Mouse (Mus musculus) liver, embryonic 11.5 days (tissue): Measurements from ENCODE around the gene Cblc. TPM values are rescaled to one million over a fixed set of nuclear protein-coding genes. Genes with fewer than 3 reads are reported as not detected.

Experiments
- ATAC-seq: fragments of 200-750 bp; cut with Nextera tagmentation; replicated peaks from 2 replicates; pipeline ENCODE4 v1.8.0; 2017; ENCODE audit warnings: moderate number of reproducible peaks, mild to moderate bottlenecking, moderate TSS enrichment, moderate library complexity; ENCODE audit not compliant: low FRiP score
- DNase-seq: peaks from one replicate; pipeline ENCODE4 v3.0.0-alpha.2; 2017; ENCODE audit warnings: low spot score
- H3K27ac ChIP-seq: fragments of 300-500 bp; sonication (generic); 2 replicates; pipeline ENCODE4 v1.5.1; 2014; ENCODE audit warnings: mild to moderate bottlenecking, low read depth, low read length, control low read depth
- H3K27me3 ChIP-seq: fragments of 300-500 bp; sonication (generic); replicated peaks from 2 replicates; pipeline ENCODE4 v1.6.1; 2014; ENCODE audit warnings: low read length, mixed read lengths; ENCODE audit not compliant: control insufficient read depth, insufficient read depth
- H3K36me3 ChIP-seq: fragments of 300-500 bp; sonication (generic); 2 replicates; pipeline ENCODE4 v1.6.1; 2014; ENCODE audit warnings: mild to moderate bottlenecking, low read length, moderate library complexity, mixed read lengths; ENCODE audit not compliant: control insufficient read depth, insufficient read depth
- H3K4me1 ChIP-seq: fragments of 300-500 bp; sonication (generic); replicated peaks from 2 replicates; pipeline ENCODE4 v1.6.1; 2014; ENCODE audit warnings: low read length, mixed read lengths; ENCODE audit not compliant: control insufficient read depth, insufficient read depth
- H3K4me2 ChIP-seq: fragments of 300-500 bp; sonication (generic); 2 replicates; pipeline ENCODE4 v1.6.1; 2014; ENCODE audit warnings: mild to moderate bottlenecking, control low read depth, moderate library complexity
- H3K4me3 ChIP-seq: fragments of 300-500 bp; sonication (generic); 2 replicates; pipeline ENCODE4 v1.5.1; 2014; ENCODE audit warnings: low read depth, low read length, control low read depth
- H3K9ac ChIP-seq: fragments of 300-500 bp; sonication (generic); 2 replicates; pipeline ENCODE4 v1.6.1; 2014; ENCODE audit warnings: low read depth, low read length, control low read depth
- H3K9me3 ChIP-seq: fragments of 300-500 bp; sonication (generic); 2 replicates; pipeline ENCODE4 v1.6.1; 2016; ENCODE audit warnings: low read length, inconsistent platforms, mixed read lengths; ENCODE audit not compliant: control insufficient read depth
- WGBS: fragments of 180-500 bp; shearing (Covaris S2); extraction: QIAGEN DNeasy Blood & Tissue Kit; methylation state at CpG from one replicate; pipeline ENCODE4 v1.1.7; 2014; 5-methylcytosine and 5-hydroxymethylcytosine counted together
- polyA plus RNA-seq: library from polyadenylated mRNA; unstranded; fragments of >200 nt; fragmentation: Nextera tagmentation; extraction: Ambion mirVana; gene quantifications from 2 replicates; pipeline ENCODE4 v1.2.1, GENCODE M21; 2014

Cblc gene
- polyA plus RNA-seq, 1 experiment from 2014 or later, result 1.4 TPM

DNA sequence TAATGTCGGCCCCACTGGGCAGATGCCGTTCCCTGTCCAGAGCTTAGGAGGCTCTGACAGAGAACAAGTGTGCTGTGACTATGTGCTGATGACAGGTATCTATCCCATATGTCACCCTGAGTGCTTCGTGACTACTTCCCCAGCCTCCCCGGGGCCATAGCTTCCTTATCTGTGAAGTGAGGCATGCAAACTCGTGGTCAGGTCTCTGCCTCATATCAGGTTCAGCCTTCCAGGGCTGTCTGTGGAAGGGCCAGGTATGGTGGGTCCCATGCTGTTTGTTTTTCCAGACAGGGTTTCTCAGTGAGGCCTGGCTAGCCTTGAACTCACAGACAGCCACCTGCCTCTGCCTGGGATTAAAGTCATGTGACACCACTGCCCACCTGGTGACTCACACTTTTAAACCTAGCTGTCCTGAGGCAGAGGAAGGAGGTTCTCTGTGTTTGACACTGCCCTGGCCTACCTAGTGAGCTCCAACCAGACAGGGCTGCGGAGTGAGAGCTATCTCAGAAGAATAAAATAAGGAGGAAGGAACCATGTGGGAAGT is 17.0 kb upstream of the Cblc start:
- Histone ChIP-seq H3K9me3 (no peaks in the 10 kb centered on the region), H3K4me2 (no peak overlapping the region), H3K4me3 (no peak overlapping the region), H3K36me3 (no peaks in the 10 kb centered on the region), H3K9ac (no peak overlapping the region), H3K27me3 (peaks cover 21% of the 10 kb centered on the region), H3K4me1 (peaks cover 18% of the 10 kb centered on the region), H3K27ac (no peak overlapping the region)
- 52% methylated on average over 6 of the region's 6 CpGs for whole genome bisulfite sequencing
- ATAC-seq (no peak), DNase-seq (no peak)

DNA sequence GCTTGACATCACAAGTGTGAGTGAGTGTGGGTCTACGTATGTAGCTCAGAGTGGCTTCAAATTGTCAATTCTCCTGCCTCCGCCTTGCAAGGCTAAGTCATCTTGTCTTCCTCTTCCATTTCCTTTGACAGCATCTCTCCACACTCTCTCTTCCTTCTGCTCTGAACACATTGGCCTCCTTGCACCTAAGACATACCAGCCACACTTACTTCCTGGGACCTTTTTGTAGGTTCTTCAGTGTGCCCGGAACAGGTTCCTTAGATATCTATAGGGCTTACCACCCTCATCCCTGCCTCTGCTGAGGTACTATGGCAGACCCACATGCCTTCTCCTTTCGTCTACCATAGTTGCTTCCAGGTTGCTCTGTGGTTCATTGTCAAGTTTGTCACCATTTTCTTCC is 16.6 kb upstream of the Cblc start:
- WGBS, result 72% methylated on average over 4 of the region's 4 CpGs
- Histone ChIP-seq H3K27ac (no peak overlapping the region), H3K9ac (no peak overlapping the region), H3K4me1 (peaks cover 18% of the 10 kb centered on the region), H3K36me3 (no peaks in the 10 kb centered on the region), H3K4me3 (no peak overlapping the region), H3K4me2 (no peak overlapping the region), H3K9me3 (no peaks in the 10 kb centered on the region), H3K27me3 (peaks cover 21% of the 10 kb centered on the region)
- DNase-seq (no peak), ATAC-seq (no peak)

DNA sequence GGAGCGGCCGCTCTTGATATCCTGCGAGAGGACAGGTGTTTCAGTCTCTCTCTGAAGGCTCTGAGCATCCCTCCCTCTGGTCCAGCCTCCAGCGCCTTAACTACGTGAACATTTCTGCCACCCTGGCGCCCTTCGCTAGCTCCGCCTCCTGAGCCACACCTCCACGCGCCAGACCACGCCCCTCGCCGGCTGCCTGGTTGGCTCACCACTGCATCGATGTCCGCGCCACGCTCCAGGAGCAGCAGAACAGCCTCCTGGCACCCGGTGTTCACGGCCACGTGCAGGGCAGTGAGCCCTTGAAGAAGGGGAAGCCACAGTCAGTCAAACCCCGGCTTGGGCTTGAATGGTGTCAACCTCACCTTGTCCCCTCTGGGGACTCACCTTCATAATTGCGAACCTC is 14.5 kb upstream of the Cblc start:
- Histone ChIP-seq H3K9ac (no peak overlapping the region), H3K27ac (no peak overlapping the region), H3K27me3 (peaks cover 21% of the 10 kb centered on the region), H3K4me1 (peaks cover 14% of the 10 kb centered on the region), H3K9me3 (no peaks in the 10 kb centered on the region), H3K4me2 (peak overlapping the region; percentile 51), H3K4me3 (0 out of 2 replicates have a peak overlapping the region, but pooled peaks have one; percentile 14), H3K36me3 (no peaks in the 10 kb centered on the region)
- DNase-seq, result peak; percentile 66
- WGBS, result 7% methylated on average over 22 of the region's 22 CpGs
- ATAC-seq, result peak; percentile 53

DNA sequence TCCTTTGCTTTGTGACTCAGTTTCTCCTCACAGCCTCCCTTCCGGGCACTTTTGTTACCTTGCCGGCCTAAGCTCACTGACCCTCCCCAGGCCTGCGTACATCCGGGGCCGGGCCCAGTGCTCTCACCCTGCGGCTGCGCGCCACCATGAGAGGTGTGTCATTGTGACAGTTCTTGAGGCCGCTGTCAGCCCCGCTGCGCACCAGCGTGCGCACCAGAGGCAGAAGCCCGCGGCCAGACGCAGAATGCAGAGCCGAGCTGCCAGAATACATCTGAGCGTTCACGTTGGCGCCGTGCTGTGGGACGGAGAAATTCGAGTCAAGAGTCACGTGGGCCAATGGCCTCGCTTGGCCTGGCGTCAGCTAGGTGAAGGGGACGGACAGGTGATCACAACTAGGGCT is 12.8 kb upstream of the Cblc start:
- DNase-seq (no peak), ATAC-seq (peak; percentile 62)
- WGBS, result 7% methylated on average over 27 of the region's 27 CpGs
- Histone ChIP-seq H3K4me2 (peak overlapping the region; percentile 49), H3K27me3 (peaks cover 21% of the 10 kb centered on the region), H3K27ac (no peak overlapping the region), H3K4me3 (peak overlapping the region; percentile 27), H3K9ac (no peak overlapping the region), H3K4me1 (peaks cover 8% of the 10 kb centered on the region; the same call in 1 of the 2 replicates), H3K9me3 (no peaks in the 10 kb centered on the region), H3K36me3 (no peaks in the 10 kb centered on the region)

DNA sequence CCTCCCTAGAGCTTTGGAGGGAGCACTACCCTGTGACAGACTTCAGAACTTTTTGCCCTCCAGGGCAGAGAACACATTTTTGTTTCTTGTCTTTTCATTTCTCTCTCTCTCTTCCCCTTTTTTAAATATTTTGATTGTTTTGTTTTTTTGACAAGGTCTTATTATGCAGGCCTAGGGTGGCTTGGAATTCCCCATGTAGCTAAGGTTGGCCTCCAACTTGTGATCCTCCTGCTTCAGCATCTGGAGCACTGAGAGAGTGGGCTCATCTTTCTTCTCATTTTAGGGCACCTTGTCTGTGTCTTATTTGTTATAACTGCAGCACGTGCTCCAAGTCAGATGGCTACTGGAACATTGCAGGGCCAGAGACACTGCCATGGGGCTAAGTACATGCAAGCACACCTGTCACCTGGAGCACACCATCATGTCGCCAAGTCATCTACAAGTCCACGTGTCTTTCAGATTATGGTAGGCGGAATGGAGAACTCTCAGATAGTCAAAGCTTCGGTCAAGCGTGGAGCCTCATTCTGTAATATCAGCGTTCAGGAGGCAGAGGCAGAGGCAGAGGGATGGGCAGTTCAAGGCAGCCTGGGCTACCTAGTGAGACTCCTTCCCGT is 9.9 kb upstream of the Cblc start:
- 83% methylated on average over 8 of the region's 8 CpGs for WGBS
- H3K27ac ChIP-seq, result no peak overlapping the region
- peaks cover 13% of the 10 kb centered on the region for H3K27me3 ChIP-seq
- no peak for ATAC-seq
- peaks cover 8% of the 10 kb centered on the region; the same call in 1 of the 2 replicates for H3K4me1 ChIP-seq
- no peak for DNase-seq
- no peak overlapping the region for H3K4me2 ChIP-seq
- no peaks in the 10 kb centered on the region for H3K36me3 ChIP-seq
- no peaks in the 10 kb centered on the region for H3K9me3 ChIP-seq
- H3K9ac ChIP-seq, result no peak overlapping the region
- H3K4me3 ChIP-seq, result no peak overlapping the region

DNA sequence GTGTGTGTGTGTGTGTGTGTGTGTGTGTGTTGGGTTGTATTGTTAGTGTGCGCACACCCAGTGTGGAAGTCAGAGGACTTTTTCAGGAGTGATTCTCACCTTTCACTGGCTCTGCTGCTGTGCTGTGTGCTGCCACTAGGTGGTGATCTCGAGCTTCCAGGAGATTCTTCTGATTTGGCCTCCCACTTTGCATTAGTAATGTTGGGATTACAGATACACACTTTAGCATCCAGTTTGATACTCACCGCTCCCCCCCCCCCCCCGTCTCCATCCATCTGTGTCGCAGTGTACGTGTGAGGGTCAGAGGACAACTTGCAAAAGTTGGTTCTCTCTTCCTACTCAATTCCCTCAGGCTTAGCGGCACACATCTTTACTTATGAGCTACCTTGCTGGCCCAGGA is 6.4 kb upstream of the Cblc start:
- Histone ChIP-seq H3K4me3 (no peak overlapping the region), H3K27me3 (no peaks in the 10 kb centered on the region), H3K9me3 (no peaks in the 10 kb centered on the region), H3K4me1 (no peaks in the 10 kb centered on the region), H3K4me2 (no peak overlapping the region), H3K27ac (no peak overlapping the region), H3K36me3 (no peaks in the 10 kb centered on the region), H3K9ac (no peak overlapping the region)
- no peak for DNase-seq
- WGBS, result 21% methylated on average over 7 of the region's 7 CpGs
- ATAC-seq, result no peak

DNA sequence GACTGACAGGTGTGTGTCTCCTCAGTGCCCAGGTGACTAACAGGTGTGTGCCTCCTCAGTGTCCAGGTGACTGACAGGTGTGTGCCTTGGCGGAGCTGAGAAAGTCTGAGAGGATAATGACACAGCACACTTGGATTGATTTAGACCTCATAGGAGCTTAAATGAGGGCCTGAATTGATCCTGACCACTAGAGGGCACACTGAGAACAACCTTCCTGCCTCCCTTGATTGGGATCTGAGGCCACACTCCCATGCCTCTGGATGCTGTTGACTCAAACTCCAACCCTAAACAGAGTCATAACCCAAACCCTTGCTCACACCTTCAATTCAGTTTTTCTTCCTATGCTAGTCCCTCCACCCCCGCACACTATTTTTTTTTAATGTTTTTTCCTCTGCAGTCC is 4.2 kb upstream of the Cblc start:
- H3K4me3 ChIP-seq, result no peak overlapping the region
- H3K9me3 ChIP-seq, result no peaks in the 10 kb centered on the region
- no peak overlapping the region for H3K9ac ChIP-seq
- H3K27ac ChIP-seq, result no peak overlapping the region
- no peaks in the 10 kb centered on the region for H3K4me1 ChIP-seq
- H3K4me2 ChIP-seq, result no peak overlapping the region
- peaks cover 15% of the 10 kb centered on the region for H3K27me3 ChIP-seq
- no peak for DNase-seq
- 12% methylated on average over 2 of the region's 2 CpGs for WGBS
- no peaks in the 10 kb centered on the region for H3K36me3 ChIP-seq
- no peak for ATAC-seq

DNA sequence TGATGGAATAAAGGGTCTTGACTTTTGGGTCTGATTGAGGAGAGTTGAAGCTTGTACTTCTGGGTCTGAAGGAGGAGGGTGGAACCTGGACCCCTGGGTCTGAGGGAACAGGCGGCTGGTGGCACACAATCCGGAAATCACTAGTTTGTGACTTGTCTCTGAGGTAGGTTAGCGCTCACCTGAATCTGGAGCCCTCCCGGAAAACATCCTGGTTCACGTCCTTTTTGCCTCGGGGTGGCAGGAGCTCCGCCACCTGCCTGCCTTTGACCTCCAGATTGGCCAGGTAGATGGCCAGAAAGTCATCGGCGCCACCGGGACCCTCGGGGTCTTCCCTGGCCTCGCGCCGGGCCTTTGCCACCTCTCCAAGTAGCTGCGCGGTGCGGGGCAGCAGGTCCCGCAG is 355 bp downstream of the Cblc start:
- Histone ChIP-seq H3K9me3 (no peaks in the 10 kb centered on the region), H3K4me2 (peak overlapping the region; percentile 60), H3K36me3 (no peaks in the 10 kb centered on the region), H3K4me3 (peak overlapping the region; percentile 33), H3K27ac (no peak overlapping the region), H3K4me1 (no peaks in the 10 kb centered on the region), H3K9ac (peak overlapping the region; percentile 20; the same call in 1 of the 2 replicates), H3K27me3 (peaks cover 20% of the 10 kb centered on the region)
- WGBS, result 15% methylated on average over 18 of the region's 18 CpGs
- ATAC-seq, result no peak
- DNase-seq, result no peak

DNA sequence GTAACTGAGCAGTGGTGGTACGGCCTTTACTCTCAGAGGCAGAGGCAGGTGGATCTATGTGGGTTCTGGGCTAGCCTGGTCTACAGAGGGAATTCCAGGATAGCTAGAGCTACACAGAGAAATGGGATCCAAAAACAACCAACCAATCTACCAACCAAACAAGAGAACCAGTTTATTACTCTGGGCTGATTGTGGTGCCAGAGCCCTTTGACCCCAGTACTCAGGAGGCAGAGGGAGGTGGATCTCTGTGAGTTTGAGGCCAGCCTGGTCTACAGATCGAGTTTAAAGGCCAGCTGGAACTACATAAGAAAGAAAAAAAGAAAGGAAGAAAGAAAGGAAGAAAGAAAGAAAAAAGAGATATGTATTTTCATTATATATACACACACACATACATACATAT is 1.4 kb downstream of the Cblc start:
- Histone ChIP-seq H3K27me3 (peaks cover 20% of the 10 kb centered on the region), H3K36me3 (no peaks in the 10 kb centered on the region), H3K4me1 (no peaks in the 10 kb centered on the region; the same call in 1 of the 2 replicates), H3K27ac (no peak overlapping the region), H3K9me3 (no peaks in the 10 kb centered on the region), H3K9ac (no peak overlapping the region), H3K4me3 (no peak overlapping the region), H3K4me2 (no peak overlapping the region)
- ATAC-seq, result no peak
- no peak for DNase-seq
- 65% methylated on average over 2 of the region's 2 CpGs for WGBS
